Mouse (Mus musculus) hindlimb bud, embryonic 11.5 days (tissue): ENCODE data around the gene Carnmt1.
"Not testable (repeated sequence)": the region's sequence is repeated elsewhere in the genome, so short reads cannot be mapped to it uniquely, and the experiment has no call there.

ENCODE experiments used
- DNase-seq: peaks from one replicate; pipeline ENCODE4 v3.0.0-alpha.2; 2012; ENCODE audit warnings: low read depth, low spot score; ENCODE audit errors: extremely low spot score

Gene Carnmt1

GRCm38 (mm10) chr19:18712153-18712865, 41.7 kb downstream of the Carnmt1 start:
- DNase-seq, result no peak

- DNase-seq, result peak; percentile 89
These were observed 42.3 kb downstream of the Carnmt1 start, which contains the start of gene D030056L22Rik for GRCm38 (mm10) chr19:18712866-18713300. Gene D030056L22Rik, plus strand, starts transcription at chr19:18713193.

- DNase-seq, result not testable (repeated sequence)
These were observed 42.8 kb downstream of the Carnmt1 start for GRCm38 (mm10) chr19:18713357-18713756.

- DNase-seq, result peak; percentile 86
These were observed 45.8 kb downstream of the Carnmt1 start for GRCm38 (mm10) chr19:18716374-18716773.

- DNase-seq, result no peak
These were observed 49.8 kb downstream of the Carnmt1 start for GRCm38 (mm10) chr19:18720337-18720736.

GRCm38 (mm10) chr19:18725186-18725585, 54.6 kb downstream of the Carnmt1 start:
- DNase-seq, result no peak

- DNase-seq, result no peak
These were observed 59.7 kb downstream of the Carnmt1 start for GRCm38 (mm10) chr19:18730255-18730654.

- peak; percentile 30 for DNase-seq
These were observed 60.5 kb downstream of the Carnmt1 start for GRCm38 (mm10) chr19:18731077-18731476.

GRCm38 (mm10) chr19:18735901-18736300, 65.3 kb downstream of the Carnmt1 start:
- DNase-seq, result no peak

- no peak for DNase-seq
These were observed 68.6 kb downstream of the Carnmt1 start for GRCm38 (mm10) chr19:18739146-18739545.

- DNase-seq, result no peak
These were observed 73.4 kb downstream of the Carnmt1 start for GRCm38 (mm10) chr19:18743946-18744345.

- DNase-seq, result no peak
These were observed 76.2 kb downstream of the Carnmt1 start for GRCm38 (mm10) chr19:18746576-18747340.

- no peak for DNase-seq
These were observed 76.8 kb downstream of the Carnmt1 start for GRCm38 (mm10) chr19:18747379-18747778.

GRCm38 (mm10) chr19:18749598-18750339, 79.2 kb downstream of the Carnmt1 start, which contains the start of gene Trpm6:
Gene Trpm6, plus strand, starts transcription at chr19:18749983.
- DNase-seq, result no peak
